Mouse (Mus musculus) CH12.LX (cell line): ENCODE data around the gene Ccdc40. TPM values are rescaled to one million over a fixed set of nuclear protein-coding genes. Genes with fewer than 3 reads are reported as not detected.

Source experiments
- DNase-seq: peaks from one replicate; pipeline ENCODE4 v3.0.0-alpha.2; 2013; ENCODE audit errors: extremely low read depth
- H3K27ac ChIP-seq: 2 replicates; pipeline ENCODE4 v1.5.1; 2012; ENCODE audit warnings: low read depth, mild to moderate bottlenecking, control low read depth, moderate library complexity; ENCODE audit not compliant: insufficient read depth
- H3K27me3 ChIP-seq: replicated peaks from 2 replicates; pipeline ENCODE3; 2012; ENCODE audit warnings: inconsistent platforms
- H3K36me3 ChIP-seq, 2 experiments: replicated peaks in 1 of 2; 2 replicates each; pipeline versions ENCODE3 to v1.6.1; 2012; ENCODE audit warnings: inconsistent platforms in 1 of 2, low read length in 1 of 2, mild to moderate bottlenecking in 1 of 2, mixed read lengths in 1 of 2, moderate library complexity in 1 of 2; ENCODE audit not compliant: control insufficient read depth in 1 of 2, insufficient read depth in 1 of 2
- H3K4me1 ChIP-seq, 2 experiments: 2 replicates each; pipeline ENCODE4 v1.6.1; 2012; ENCODE audit warnings: inconsistent platforms in 1 of 2, moderate library complexity in 1 of 2; ENCODE audit not compliant: insufficient read depth in 2 of 2, control insufficient read depth in 1 of 2
- H3K4me2 ChIP-seq: 2 replicates; pipeline ENCODE4 v1.6.1; 2012; ENCODE audit warnings: low read depth, mild to moderate bottlenecking, control low read depth; ENCODE audit not compliant: poor library complexity, insufficient read depth, severe bottlenecking
- H3K4me3 ChIP-seq, 3 experiments: fragments of 150-350 bp in 1 of 3; sonication (generic) in 1 of 3; replicated peaks in 1 of 3; 2 replicates each; pipeline versions ENCODE3 to v1.5.1; 2011 to 2012; ENCODE audit warnings: low read depth in 2 of 3, low read length in 2 of 3, mild to moderate bottlenecking in 2 of 3, moderate library complexity in 2 of 3, control low read depth in 1 of 3, improper control_type of control experiment in 1 of 3, inconsistent platforms in 1 of 3, mixed read lengths in 1 of 3; ENCODE audit not compliant: poor library complexity in 1 of 3
- H3K79me2 ChIP-seq: replicated peaks from 2 replicates; pipeline ENCODE4 v1.6.1; 2012; ENCODE audit warnings: mild to moderate bottlenecking, moderate library complexity; ENCODE audit not compliant: control insufficient read depth, poor library complexity, insufficient read depth, severe bottlenecking; ENCODE audit errors: extremely low read depth
- H3K9ac ChIP-seq: 2 replicates; pipeline ENCODE4 v1.6.1; 2012; ENCODE audit warnings: low read depth, mild to moderate bottlenecking, control low read depth, moderate library complexity; ENCODE audit not compliant: insufficient read depth
- H3K9me3 ChIP-seq: replicated peaks from 2 replicates; pipeline ENCODE3; 2012; ENCODE audit warnings: low read length, inconsistent platforms, mixed read lengths
- BHLHE40 ChIP-seq: IDR thresholded peaks from 2 replicates; pipeline ENCODE4 v1.6.1; 2011; ENCODE audit warnings: mild to moderate bottlenecking, low read depth, low read length, improper control_type of control experiment
- E2F4 ChIP-seq: IDR thresholded peaks from 2 replicates; pipeline ENCODE4 v1.6.1; 2011; ENCODE audit warnings: low read depth, low read length, improper control_type of control experiment; ENCODE audit not compliant: insufficient replicate concordance
- ELF1 ChIP-seq: IDR thresholded peaks from 2 replicates; pipeline ENCODE4 v1.6.1; 2014; ENCODE audit warnings: low read depth, mild to moderate bottlenecking, inconsistent platforms, low read length, improper control_type of control experiment
- ETS1 ChIP-seq: conservative IDR thresholded peaks from 2 replicates; pipeline ENCODE4 v1.6.1; 2012; ENCODE audit warnings: low read depth, mild to moderate bottlenecking, inconsistent platforms, low read length, improper control_type of control experiment, moderate library complexity
- GABPA ChIP-seq: IDR thresholded peaks from 2 replicates; pipeline ENCODE4 v1.6.1; 2012; ENCODE audit warnings: low read depth, low read length, improper control_type of control experiment, inconsistent platforms; ENCODE audit not compliant: insufficient replicate concordance
- IRF4 ChIP-seq: IDR thresholded peaks from 2 replicates; pipeline ENCODE4 v1.6.1; 2014; ENCODE audit warnings: low read depth, mild to moderate bottlenecking, inconsistent platforms, low read length, improper control_type of control experiment
- KAT2A ChIP-seq: IDR thresholded peaks from 2 replicates; pipeline ENCODE4 v1.6.1; 2012; ENCODE audit warnings: low read length, improper control_type of control experiment, inconsistent platforms; ENCODE audit not compliant: insufficient replicate concordance
- MAFK ChIP-seq: IDR thresholded peaks from 2 replicates; pipeline ENCODE4 v1.6.1; 2011; ENCODE audit warnings: low read length, improper control_type of control experiment; ENCODE audit not compliant: insufficient replicate concordance
- MAX ChIP-seq: IDR thresholded peaks from 2 replicates; pipeline ENCODE4 v1.6.1; 2011; ENCODE audit warnings: low read length, improper control_type of control experiment
- MEF2A ChIP-seq: IDR thresholded peaks from 2 replicates; pipeline ENCODE4 v1.6.1; 2014; ENCODE audit warnings: low read depth, mild to moderate bottlenecking, inconsistent platforms, low read length, improper control_type of control experiment, borderline replicate concordance
- NELFE ChIP-seq: IDR thresholded peaks from 2 replicates; pipeline ENCODE4 v1.6.1; 2011; ENCODE audit warnings: low read depth, low read length, improper control_type of control experiment
- PAX5 ChIP-seq: IDR thresholded peaks from 2 replicates; pipeline ENCODE4 v1.6.1; 2012; ENCODE audit warnings: low read length, inconsistent platforms, mixed read lengths
- POLR2A ChIP-seq: IDR thresholded peaks from 2 replicates; pipeline ENCODE4 v1.6.1; 2011; ENCODE audit warnings: low read depth, mild to moderate bottlenecking, improper control_type of control experiment, low read length
- RAD21 ChIP-seq: IDR thresholded peaks from 2 replicates; pipeline ENCODE4 v1.6.1; 2011; ENCODE audit warnings: low read depth, mild to moderate bottlenecking, low read length, improper control_type of control experiment, moderate library complexity
- SIN3A ChIP-seq: IDR thresholded peaks from 2 replicates; pipeline ENCODE4 v1.6.1; 2012; ENCODE audit warnings: low read length, improper control_type of control experiment, inconsistent platforms
- SMC3 ChIP-seq: IDR thresholded peaks from 2 replicates; pipeline ENCODE4 v1.6.1; 2011; ENCODE audit warnings: low read depth, low read length, improper control_type of control experiment
- TBP ChIP-seq: conservative IDR thresholded peaks from 2 replicates; pipeline ENCODE4 v1.6.1; 2011; ENCODE audit warnings: low read depth, low read length, improper control_type of control experiment
- TCF12 ChIP-seq: IDR thresholded peaks from 2 replicates; pipeline ENCODE4 v1.6.1; 2014; ENCODE audit warnings: low read depth, mild to moderate bottlenecking, inconsistent platforms, low read length, improper control_type of control experiment
- USF1 ChIP-seq: IDR thresholded peaks from 2 replicates; pipeline ENCODE4 v1.6.1; 2014; ENCODE audit warnings: low read depth, mild to moderate bottlenecking, inconsistent platforms, low read length, improper control_type of control experiment
- ZKSCAN1 ChIP-seq: IDR thresholded peaks from 2 replicates; pipeline ENCODE4 v1.6.1; 2012; ENCODE audit warnings: low read depth, inconsistent platforms, low read length, improper control_type of control experiment, borderline replicate concordance
- ZMIZ1 ChIP-seq: IDR thresholded peaks from 2 replicates; pipeline ENCODE4 v1.6.1; 2012; ENCODE audit warnings: low read depth, mild to moderate bottlenecking, inconsistent platforms, low read length, improper control_type of control experiment
- dilution Hi-C: fragments of 300-500 bp; cut with MboI; formaldehyde crosslinking; loops from 2 replicates; pipeline ENCODE4 v1.14.3; 2020; ENCODE audit warnings: low sequenced_read_pairs; ENCODE audit not compliant: extremely low pct_unique_long_range_greater_than_20kb, extremely low pct_ligation_motif_present
- in situ Hi-C: fragments of 300-500 bp; cut with MboI; formaldehyde crosslinking; loops from 3 replicates; pipeline ENCODE4 v1.14.3; 2019; ENCODE audit warnings: low sequenced_read_pairs, low pct_ligation_motif_present, low pct_unique_long_range_greater_than_20kb, mixed read lengths
- polyA plus RNA-seq: library from polyadenylated mRNA; unstranded; fragments of >175 nt; gene quantifications from 2 replicates; pipeline ENCODE4 v1.2.1, GENCODE M21; 2012; ENCODE audit warnings: low read depth; ENCODE audit not compliant: insufficient read length
- total RNA-seq, 2 experiments: library from RNA; depleted of rRNA; stranded (reverse); fragments of 300-350 nt in 1 of 2; fragments of >200 nt in 1 of 2; gene quantifications; 2 replicates each; pipeline ENCODE4 v1.2.3; 2012 to 2014

Ccdc40 gene
- total and polyA plus RNA-seq, 3 experiments: 0.97 to 1.4 (median 1.3) TPM

DNA sequence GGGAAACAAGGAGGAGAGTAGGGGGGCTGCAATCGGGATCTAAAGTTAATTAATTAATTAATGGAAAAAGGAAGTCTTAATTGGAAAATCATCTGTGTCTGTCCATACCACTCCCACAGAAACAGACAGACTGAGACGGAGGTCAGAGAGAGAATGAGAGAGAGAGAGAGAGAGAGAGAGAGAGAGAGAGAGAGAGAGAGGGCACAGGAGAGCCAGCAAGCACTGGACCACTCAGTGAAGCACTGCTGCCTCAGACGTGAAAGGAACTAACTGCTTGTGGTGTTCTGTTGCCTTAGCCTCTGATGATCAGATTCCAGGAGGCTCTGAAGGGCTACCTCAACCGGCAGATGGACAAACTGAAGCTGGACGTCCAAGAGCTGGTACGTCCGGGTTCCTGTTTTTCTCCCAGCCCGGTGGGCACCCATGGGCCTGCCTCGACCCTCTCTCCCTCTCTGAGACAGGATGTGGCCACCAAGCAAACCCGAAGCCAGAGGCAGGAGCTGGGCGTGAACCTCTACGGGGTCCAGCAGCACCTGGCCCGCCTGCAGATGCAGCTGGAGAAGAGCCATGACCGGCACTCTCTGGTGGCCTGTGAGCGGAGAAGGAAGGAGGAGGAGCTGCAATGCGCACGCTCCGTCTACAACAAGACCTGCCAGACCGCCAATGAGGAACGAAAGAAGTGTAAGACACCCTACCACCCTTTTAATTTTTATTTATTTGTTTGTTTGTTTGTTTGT, 9.4 kb downstream of the Ccdc40 start (continued):
- 0 out of 2 replicates have a peak, but pooled peaks have one; percentile 9 for TF ChIP-seq SIN3A
- TF ChIP-seq MAFK: no peak

- peaks cover 13 to 28% of the 10 kb centered on the region in 2 experiments for H3K4me1 ChIP-seq
- H3K9me3 ChIP-seq: peaks cover 14% of the 10 kb centered on the region
- H3K79me2 ChIP-seq: no peaks in the 10 kb centered on the region
- H3K4me3 ChIP-seq: peak overlapping the region; percentile 40 to 68 (median 56)
- peak overlapping the region; percentile 88 for H3K4me2 ChIP-seq
- peak; percentile 60 for DNase-seq
- dilution Hi-C loops: no loop called here
- TF ChIP-seq RAD21: no peak
- TF ChIP-seq NELFE: peak; percentile 10; the same call in 1 of the 2 replicates
- TF ChIP-seq ZMIZ1: peak; percentile 21; the same call in 1 of the 2 replicates
- TF ChIP-seq BHLHE40: peak; percentile 53; the same call in 1 of the 2 replicates
- TF ChIP-seq TCF12: peak; percentile 43; the same call in 1 of the 2 replicates
- no peak for TF ChIP-seq GABPA
- peak; percentile 39; the same call in 1 of the 2 replicates for TF ChIP-seq TBP
- peak; percentile 67; the same call in 1 of the 2 replicates for TF ChIP-seq ELF1
- 0 out of 2 replicates have a peak, but pooled peaks have one; percentile 7 for TF ChIP-seq SIN3A
- TF ChIP-seq POLR2A: peak; percentile 74
- TF ChIP-seq MEF2A: no peak
- no peak for TF ChIP-seq KAT2A
- in situ Hi-C loops: no loop called here
- peak overlapping the region; percentile 81 for H3K9ac ChIP-seq
- H3K27ac ChIP-seq: peak overlapping the region; percentile 62
- peaks cover 62% of the 10 kb centered on the region for H3K27me3 ChIP-seq
- no peaks in the 10 kb centered on the region for H3K36me3 ChIP-seq
Observed at GRCm38 (mm10) chr11:119238305-119238721, 9.9 kb downstream of the Ccdc40 start.

- dilution Hi-C loops (no loop called here), in situ Hi-C loops (no loop called here)
- Histone ChIP-seq H3K9ac (no peak overlapping the region), H3K79me2 (no peaks in the 10 kb centered on the region), H3K4me2 (no peak overlapping the region), H3K9me3 (peaks cover 11% of the 10 kb centered on the region), H3K36me3 (no peaks in the 10 kb centered on the region), H3K4me3 (no peak overlapping the region), H3K4me1 (peaks cover 13 to 23% of the 10 kb centered on the region in 2 experiments), H3K27me3 (peaks cover 62% of the 10 kb centered on the region), H3K27ac (no peak overlapping the region)
- DNase-seq: no peak
- no peak for TF ChIP-seq ZKSCAN1
- TF ChIP-seq POLR2A: no peak
- TF ChIP-seq IRF4: no peak
- TF ChIP-seq USF1: no peak
- TF ChIP-seq E2F4: no peak
- no peak for TF ChIP-seq PAX5
- TF ChIP-seq MAX: no peak
- no peak for TF ChIP-seq ETS1
- no peak for TF ChIP-seq SMC3
- TF ChIP-seq TBP: no peak
- no peak for TF ChIP-seq GABPA
- TF ChIP-seq TCF12: no peak
Observed at GRCm38 (mm10) chr11:119239480-119239879, 11.1 kb downstream of the Ccdc40 start.
